Mouse (Mus musculus) spleen, adult 2 months (tissue): Measurements from ENCODE around the gene Tmem104.

Source experiments
- CTCF ChIP-seq: fragments of 200-500 bp; IDR thresholded peaks from 2 replicates; pipeline ENCODE4 v1.5.1; 2011; ENCODE audit warnings: mild to moderate bottlenecking, inconsistent platforms; ENCODE audit not compliant: insufficient read depth, insufficient read length, insufficient replicate concordance; ENCODE audit errors: extremely low read depth
- POLR2A ChIP-seq: fragments of 200-500 bp; IDR thresholded peaks from 2 replicates; pipeline ENCODE4 v1.6.1; 2011; ENCODE audit warnings: low read depth, low read length, inconsistent platforms

DNA sequence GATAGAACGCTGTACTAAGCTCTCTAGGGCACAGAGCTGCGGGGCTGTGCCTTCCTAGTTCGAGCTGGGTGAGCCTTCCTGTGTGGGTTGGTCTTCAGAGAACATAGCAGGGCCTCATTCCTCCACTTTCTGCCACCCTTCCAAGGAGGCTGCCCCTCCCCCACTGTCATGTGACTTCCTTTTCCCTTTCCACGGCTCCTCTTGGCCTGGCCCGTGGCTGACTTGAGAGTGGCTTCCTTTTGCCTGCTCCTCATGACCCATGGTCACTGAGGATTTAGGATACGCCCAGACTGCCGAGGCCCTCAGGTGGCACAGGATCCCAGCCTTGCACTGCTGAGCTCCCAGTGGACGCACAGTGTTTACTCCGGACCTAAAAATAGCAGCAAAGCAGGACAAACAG is 4.9 kb downstream of the Tmem104 start:
- TF ChIP-seq CTCF (no peak), POLR2A (no peak)
